Mouse (Mus musculus) small intestine, adult 2 months (tissue): ENCODE results near the gene Dock4.

Source experiments
- CTCF ChIP-seq: fragments of 200-500 bp; IDR thresholded peaks from 2 replicates; pipeline ENCODE4 v1.5.1; 2012; ENCODE audit warnings: low read depth, mild to moderate bottlenecking, control low read depth, inconsistent platforms, low read length, moderate library complexity, mixed read lengths; ENCODE audit not compliant: insufficient replicate concordance, insufficient read length; ENCODE audit errors: extremely low read depth
- POLR2A ChIP-seq: fragments of 200-500 bp; IDR thresholded peaks from 2 replicates; pipeline ENCODE4 v1.6.1; 2012; ENCODE audit warnings: low read depth, mild to moderate bottlenecking, control low read depth, inconsistent platforms, low read length, moderate library complexity

GRCm38 (mm10) chr12:40746081-40746480, 300.3 kb downstream of the Dock4 start:
- no peak for TF ChIP-seq CTCF
- TF ChIP-seq POLR2A = no peak
